10 mouse cellular contexts compared by ENCODE assay signal in genomic region chr2:122164293-122164692, GRCm38 (mm10). TPM values are rescaled to one million over a fixed set of nuclear protein-coding genes. Genes with fewer than 3 reads are reported as not detected.
DNase-seq lines count a peak whose midpoint lies in the region; ATAC-seq and TF ChIP-seq lines count a peak whose summit lies in the region.
"Had no signal": no experiment of that assay in that cellular context is flagged by ENCODE, and none has a peak within 500 bp of the region (broad histone marks: within the 10 kb centered on the region; RNA-seq: fewer than 3 reads in every experiment).

No protein-coding gene starts in this region.

- peak overlapping the region; percentile 59 for H3K27ac ChIP-seq in liver, adult 2 months (replicated peaks; ENCODE audit: insufficient read depth, low read depth, low read length)
- H3K27ac ChIP-seq in liver, embryonic 12.5 days = no peak overlapping the region
- H3K27ac ChIP-seq in cortical plate, adult 2 months (ENCODE audit: insufficient read depth, low read length) = 0 out of 2 replicates have a peak overlapping the region, but pooled peaks have one; percentile 7

- WGBS in liver, adult 2 months = 84% methylated on average over 11 of the region's 11 CpGs
- WGBS in liver, embryonic 12.5 days (ENCODE audit: insufficient replicate concordance) = 71% methylated on average over 11 of the region's 11 CpGs

- no peak for ATAC-seq in liver, embryonic 12.5 days
- 0 out of 2 replicates have a peak, but pooled peaks have one; percentile 38 for ATAC-seq in G1E (ENCODE audit: extremely low read depth, insufficient number of reproducible peaks, low FRiP score, poor library complexity, severe bottlenecking)

- 0 out of 2 replicates have a peak overlapping the region, but pooled peaks have one; percentile 22 for H3K9ac ChIP-seq in liver, adult 2 months (ENCODE audit: low read depth, low read length)
- no peak overlapping the region for H3K9ac ChIP-seq in liver, embryonic 12.5 days

- TF ChIP-seq CTCF in liver, adult 2 months (IDR thresholded peaks at IDR 0.05; ENCODE audit: low read depth, low read length) = no peak
- no peak for TF ChIP-seq CTCF in G1E (IDR thresholded peaks at IDR 0.05; ENCODE audit: low read depth, low read length)
- no peak for TF ChIP-seq CTCF in cortical plate, adult 2 months (IDR thresholded peaks at IDR 0.05; ENCODE audit: extremely low read depth, insufficient read depth, low read length)

- H3K36me3 ChIP-seq in liver, adult 2 months (ENCODE audit: control insufficient read depth, insufficient read depth, low read length) = no peaks in the 10 kb centered on the region
- H3K36me3 ChIP-seq in liver, embryonic 12.5 days = no peaks in the 10 kb centered on the region
- no peaks in the 10 kb centered on the region for H3K36me3 ChIP-seq in G1E (replicated peaks)

- TF ChIP-seq POLR2A in liver, adult 2 months (IDR thresholded peaks at IDR 0.05; ENCODE audit: extremely low read depth, insufficient read depth, low read length) = no peak
- no peak for TF ChIP-seq POLR2A in cortical plate, adult 2 months (IDR thresholded peaks at IDR 0.05; ENCODE audit: extremely low read depth, insufficient read depth, low read length)

- no peaks in the 10 kb centered on the region for H3K79me2 ChIP-seq in liver, adult 2 months (ENCODE audit: control insufficient read depth, insufficient read depth, low read length)

- H3K4me2 ChIP-seq in liver, embryonic 12.5 days = no peak overlapping the region
- H3K4me2 ChIP-seq: midbrain, embryonic 11.5 days had no signal

- H3K4me1 ChIP-seq in liver, adult 2 months (ENCODE audit: control insufficient read depth, insufficient read depth, low read length) = no peaks in the 10 kb centered on the region
- no peaks in the 10 kb centered on the region for H3K4me1 ChIP-seq in liver, embryonic 12.5 days
- peaks cover 8% of the 10 kb centered on the region; the same call in 1 of the 2 replicates for H3K4me1 ChIP-seq in G1E (ENCODE audit: insufficient read depth, low read depth, low read length)
- H3K4me1 ChIP-seq in cortical plate, adult 2 months (ENCODE audit: control insufficient read depth, insufficient read depth, low read length) = no peaks in the 10 kb centered on the region; the same call in 1 of the 2 replicates

- H3K9me3 ChIP-seq in liver, embryonic 12.5 days (replicated peaks) = no peaks in the 10 kb centered on the region
- H3K9me3 ChIP-seq in G1E (replicated peaks) = no peaks in the 10 kb centered on the region

- no peak for DNase-seq in liver, adult 2 months (ENCODE audit: extremely low read depth, low read depth, low spot score)
- DNase-seq in G1E (ENCODE audit: low spot score) = no peak
- peak; percentile 70 for DNase-seq in naive thymus-derived CD4-positive, alpha-beta T cell, adult 2 months (ENCODE audit: low read depth)
- no peak for DNase-seq in adrenal gland, adult 18-20 months (ENCODE audit: low spot score in 2 of 2)
- DNase-seq in urinary bladder, adult 2 months (ENCODE audit: low spot score) = no peak

- H3K4me3 ChIP-seq in liver, adult 2 months (ENCODE audit: insufficient read depth, low read depth, low read length) = no peak overlapping the region
- no peak overlapping the region for H3K4me3 ChIP-seq in liver, embryonic 12.5 days
- no peak overlapping the region; the same call in 1 of the 2 replicates for H3K4me3 ChIP-seq in G1E (ENCODE audit: low read depth, low read length)
- no peak overlapping the region for H3K4me3 ChIP-seq in cortical plate, adult 2 months (ENCODE audit: insufficient read depth, low read length)

- no peaks in the 10 kb centered on the region for H3K27me3 ChIP-seq in liver, adult 2 months (ENCODE audit: control insufficient read depth, insufficient read depth, low read length)
- no peaks in the 10 kb centered on the region for H3K27me3 ChIP-seq in liver, embryonic 12.5 days (replicated peaks)
- peaks cover 6% of the 10 kb centered on the region for H3K27me3 ChIP-seq in G1E (ENCODE audit: insufficient read depth, low read length)

RNA-seq across cellular contexts. Expression of gene Trim69, which starts 3.8 kb away (rescaled TPM):
- 0.09 and 0.13 TPM in 2 replicates for total RNA-seq in liver, adult 2 months (2014; rRNA removed)
- polyA plus RNA-seq in liver, adult 2 months (2012; rRNA removed) = 0.07 TPM in 1 of 2 replicates, not detected in the other
- 0.07 TPM in 1 of 2 replicates, not detected in the other for polyA plus RNA-seq in liver, embryonic 12.5 days (2016; fragmentation: Nextera tagmentation; extraction: Ambion mirVana)
- total RNA-seq in G1E (2014; fragmentation: Nextera tagmentation) (not detected in 2 replicates), G1E (2017) (not detected in 2 replicates)
- not detected in 2 replicates for polyA plus RNA-seq in G1E (2012)
- polyA plus RNA-seq in cortical plate, adult 2 months (2012; rRNA removed) = 0.11 TPM in 1 of 2 replicates, not detected in the other
- under 1 TPM in 1 of 2 experiments, not detected in 1; 0.16 TPM for total RNA-seq in adrenal gland, adult 18-20 months (2021)
- polyA plus RNA-seq in urinary bladder, adult 2 months (2012; rRNA removed) = 0.04 and 0.06 TPM in 2 replicates
- total RNA-seq: gastrocnemius, adult 18-20 months; layer of hippocampus, postnatal 25 days had no signal
- polyA plus RNA-seq: midbrain, embryonic 11.5 days had no signal

RNA-seq across cellular contexts. Expression of gene B2m, which starts 16.8 kb away (rescaled TPM):
- total RNA-seq in liver, adult 2 months (2014; rRNA removed) = 1,301 and 1,615 TPM in 2 replicates
- polyA plus RNA-seq in liver, adult 2 months (2012; rRNA removed) = 2,279 and 2,555 TPM in 2 replicates
- 273 and 281 TPM in 2 replicates for polyA plus RNA-seq in liver, embryonic 12.5 days (2016; fragmentation: Nextera tagmentation; extraction: Ambion mirVana)
- total RNA-seq in G1E (2014; fragmentation: Nextera tagmentation) (996 and 1,120 TPM in 2 replicates), G1E (2017) (2,007 and 2,025 TPM in 2 replicates)
- 28.8 and 29.6 TPM in 2 replicates for polyA plus RNA-seq in G1E (2012)
- 188 and 212 TPM in 2 replicates for polyA plus RNA-seq in cortical plate, adult 2 months (2012; rRNA removed)
- total RNA-seq in adrenal gland, adult 18-20 months (2021) = 1,000 to 10,000 TPM in 1 of 2 experiments, 100 to 1,000 TPM in 1; 825 to 1,833 TPM
- 721 and 902 TPM in 2 replicates for polyA plus RNA-seq in urinary bladder, adult 2 months (2012; rRNA removed)

RNA-seq across cellular contexts. Expression of gene Patl2, which starts 21.7 kb away (rescaled TPM):
- total RNA-seq in liver, adult 2 months (2014; rRNA removed) = 0.09 TPM in 1 of 2 replicates, not detected in the other
- polyA plus RNA-seq in liver, adult 2 months (2012; rRNA removed) = not detected in 2 replicates
- 0.05 TPM in 1 of 2 replicates, not detected in the other for polyA plus RNA-seq in liver, embryonic 12.5 days (2016; fragmentation: Nextera tagmentation; extraction: Ambion mirVana)
- total RNA-seq in G1E (2014; fragmentation: Nextera tagmentation) (1.1 and 1.9 TPM in 2 replicates), G1E (2017) (13.7 and 14.5 TPM in 2 replicates)
- polyA plus RNA-seq in G1E (2012) = 0.04 and 0.09 TPM in 2 replicates
- 0.08 TPM in 1 of 2 replicates, not detected in the other for polyA plus RNA-seq in cortical plate, adult 2 months (2012; rRNA removed)
- total RNA-seq in adrenal gland, adult 18-20 months (2021) = not detected
- polyA plus RNA-seq in urinary bladder, adult 2 months (2012; rRNA removed) = not detected in 2 replicates
- total RNA-seq: gastrocnemius, adult 18-20 months; layer of hippocampus, postnatal 25 days had no signal
- polyA plus RNA-seq: midbrain, embryonic 11.5 days had no signal

RNA-seq across cellular contexts. Expression of gene Terb2, which starts 21.8 kb away (rescaled TPM):
- total RNA-seq in liver, adult 2 months (2014; rRNA removed) = not detected in 2 replicates
- polyA plus RNA-seq in liver, adult 2 months (2012; rRNA removed) = not detected in 2 replicates
- polyA plus RNA-seq in liver, embryonic 12.5 days (2016; fragmentation: Nextera tagmentation; extraction: Ambion mirVana) = not detected in 2 replicates
- total RNA-seq in G1E (2014; fragmentation: Nextera tagmentation) = not detected in 2 replicates
- not detected in 2 replicates for total RNA-seq in G1E (2017)
- polyA plus RNA-seq in G1E (2012) = not detected in 2 replicates
- polyA plus RNA-seq in cortical plate, adult 2 months (2012; rRNA removed) = not detected in 2 replicates
- total RNA-seq in adrenal gland, adult 18-20 months (2021) = not detected
- polyA plus RNA-seq in urinary bladder, adult 2 months (2012; rRNA removed) = not detected in 2 replicates
- total RNA-seq: gastrocnemius, adult 18-20 months; layer of hippocampus, postnatal 25 days had no signal
- polyA plus RNA-seq: midbrain, embryonic 11.5 days had no signal

RNA-seq across cellular contexts. Expression of gene Spg11, which starts 46.1 kb away (rescaled TPM):
- 9.3 and 10.5 TPM in 2 replicates for total RNA-seq in liver, adult 2 months (2014; rRNA removed)
- 4.0 and 4.3 TPM in 2 replicates for polyA plus RNA-seq in liver, adult 2 months (2012; rRNA removed)
- polyA plus RNA-seq in liver, embryonic 12.5 days (2016; fragmentation: Nextera tagmentation; extraction: Ambion mirVana) = 5.8 and 6.2 TPM in 2 replicates
- total RNA-seq in G1E (2014; fragmentation: Nextera tagmentation) = 10.4 and 15.5 TPM in 2 replicates
- total RNA-seq in G1E (2017) = 9.9 and 10.7 TPM in 2 replicates
- polyA plus RNA-seq in G1E (2012) = 1.1 TPM in 2 replicates
- polyA plus RNA-seq in cortical plate, adult 2 months (2012; rRNA removed) = 9.7 and 9.8 TPM in 2 replicates
- 10 to 100 TPM; 16.1 to 17.9 TPM for total RNA-seq in adrenal gland, adult 18-20 months (2021)
- polyA plus RNA-seq in urinary bladder, adult 2 months (2012; rRNA removed) = 8.9 and 10.1 TPM in 2 replicates
